Mouse (Mus musculus) urinary bladder, postnatal 25 days (tissue): ENCODE measurements around the gene Cldn18.

Experiments
- DNase-seq: peaks from one replicate; pipeline ENCODE4 v3.0.0; 2022; ENCODE audit warnings: low spot score

Cldn18 gene

GRCm38 (mm10) chr9:99685061-99685521 lies 32.0 kb downstream of the Cldn18 start:
- DNase-seq, result no peak

GRCm38 (mm10) chr9:99681980-99682570 lies 35.0 kb downstream of the Cldn18 start:
- no peak for DNase-seq

- no peak for DNase-seq
Observed at GRCm38 (mm10) chr9:99675714-99676113, 41.4 kb downstream of the Cldn18 start.

- no peak for DNase-seq
Observed at GRCm38 (mm10) chr9:99671603-99672002, 45.5 kb downstream of the Cldn18 start.

- no peak for DNase-seq
Observed at GRCm38 (mm10) chr9:99667596-99667995, 49.5 kb downstream of the Cldn18 start.

- no peak for DNase-seq
Observed at GRCm38 (mm10) chr9:99662887-99663286, 54.2 kb downstream of the Cldn18 start.

GRCm38 (mm10) chr9:99662406-99662805 lies 54.7 kb downstream of the Cldn18 start:
- peak; percentile 66 for DNase-seq

- DNase-seq, result no peak
Observed at GRCm38 (mm10) chr9:99661606-99662166, 55.4 kb downstream of the Cldn18 start.

GRCm38 (mm10) chr9:99660756-99661155 lies 56.3 kb downstream of the Cldn18 start:
- no peak for DNase-seq

- no peak for DNase-seq
Observed at GRCm38 (mm10) chr9:99646102-99646501, 71.0 kb downstream of the Cldn18 start.

- DNase-seq, result no peak
Observed at GRCm38 (mm10) chr9:99645416-99645815, 71.7 kb downstream of the Cldn18 start.

- no peak for DNase-seq
Observed at GRCm38 (mm10) chr9:99639957-99640356, 77.1 kb downstream of the Cldn18 start.
